Mouse (Mus musculus) liver, adult 2 months (tissue): ENCODE results near the gene Cela1.

Source experiments
- CTCF ChIP-seq: fragments of 200-500 bp; IDR thresholded peaks from 2 replicates; pipeline ENCODE4 v1.5.1; 2011; ENCODE audit warnings: low read depth, low read length, control low read depth
- POLR2A ChIP-seq: fragments of 200-500 bp; IDR thresholded peaks from 2 replicates; pipeline ENCODE4 v1.6.1; 2011; ENCODE audit warnings: low read length, control low read depth; ENCODE audit not compliant: insufficient read depth; ENCODE audit errors: extremely low read depth

- TF ChIP-seq POLR2A, result no peak
- TF ChIP-seq CTCF, result no peak
Measured at GRCm38 (mm10) chr15:100735095-100735952, 47.6 kb upstream of the Cela1 start.
